Mouse (Mus musculus): ENCODE results near the gene Trim67. TPM values are rescaled to one million over a fixed set of nuclear protein-coding genes. Genes with fewer than 3 reads are reported as not detected.

The Trim67 gene
- polyA plus RNA-seq, 1 experiment from 2014 or later = 7.3 TPM

- DNase-seq (ENCODE audit: low spot score) (no peak), ATAC-seq (ENCODE audit: low FRiP score) (no peak)
- no peak overlapping the region for H3K9ac ChIP-seq (ENCODE audit: low read depth, low read length)
- no peak overlapping the region for H3K4me3 ChIP-seq (ENCODE audit: low read depth, low read length)
- 0 out of 2 replicates have a peak, but pooled peaks cover 2% of the 10 kb centered on the region for H3K4me1 ChIP-seq (replicated peaks; ENCODE audit: control insufficient read depth, insufficient read depth, low read length)
- 93% methylated on average over 13 of the region's 13 CpGs for WGBS
- no peaks in the 10 kb centered on the region for H3K27me3 ChIP-seq (ENCODE audit: control insufficient read depth, insufficient read depth, low read length)
- no peaks in the 10 kb centered on the region for H3K36me3 ChIP-seq (ENCODE audit: control insufficient read depth, insufficient read depth, low read length)
- no peaks in the 10 kb centered on the region for H3K9me3 ChIP-seq (ENCODE audit: control insufficient read depth, low read length)
- H3K4me2 ChIP-seq (replicated peaks; ENCODE audit: low read depth, low read length) = no peak overlapping the region
- no peak overlapping the region for H3K27ac ChIP-seq (ENCODE audit: low read depth, low read length)
Measured at GRCm38 (mm10) chr8:124784613-124785012, 8.3 kb upstream of the Trim67 start.

DNA sequence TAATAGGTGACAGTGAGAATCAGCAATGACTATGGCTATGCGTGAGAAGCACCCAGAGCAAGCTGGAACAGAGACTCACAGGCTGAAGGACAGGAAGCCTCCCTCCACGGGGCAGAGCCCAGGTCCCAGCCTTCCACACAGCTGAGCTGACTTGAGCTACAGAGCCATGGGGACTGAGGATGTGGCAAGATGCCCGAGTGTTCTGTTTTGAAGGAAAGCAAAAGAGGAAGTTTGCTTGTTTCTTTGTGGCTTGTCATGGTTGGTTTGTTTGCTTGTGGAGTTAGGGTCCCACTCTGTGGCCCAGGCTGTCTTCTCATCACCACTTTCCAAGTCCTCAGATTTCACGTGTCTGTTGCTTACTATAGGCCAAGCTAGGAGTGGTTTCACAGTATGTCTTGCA is 2.2 kb upstream of the Trim67 start:
- Histone ChIP-seq H3K36me3 (ENCODE audit: control insufficient read depth, insufficient read depth, low read length) (no peaks in the 10 kb centered on the region), H3K4me2 (replicated peaks; ENCODE audit: low read depth, low read length) (no peak overlapping the region), H3K4me3 (ENCODE audit: low read depth, low read length) (no peak overlapping the region), H3K27ac (ENCODE audit: low read depth, low read length) (no peak overlapping the region), H3K4me1 (replicated peaks; ENCODE audit: control insufficient read depth, insufficient read depth, low read length) (peaks cover 9% of the 10 kb centered on the region), H3K9me3 (ENCODE audit: control insufficient read depth, low read length) (no peaks in the 10 kb centered on the region), H3K27me3 (ENCODE audit: control insufficient read depth, insufficient read depth, low read length) (peaks cover 27% of the 10 kb centered on the region), H3K9ac (ENCODE audit: low read depth, low read length) (no peak overlapping the region)
- DNase-seq (ENCODE audit: low spot score) = no peak
- 79% methylated on average over 4 of the region's 4 CpGs for WGBS
- no peak for ATAC-seq (ENCODE audit: low FRiP score)

DNA sequence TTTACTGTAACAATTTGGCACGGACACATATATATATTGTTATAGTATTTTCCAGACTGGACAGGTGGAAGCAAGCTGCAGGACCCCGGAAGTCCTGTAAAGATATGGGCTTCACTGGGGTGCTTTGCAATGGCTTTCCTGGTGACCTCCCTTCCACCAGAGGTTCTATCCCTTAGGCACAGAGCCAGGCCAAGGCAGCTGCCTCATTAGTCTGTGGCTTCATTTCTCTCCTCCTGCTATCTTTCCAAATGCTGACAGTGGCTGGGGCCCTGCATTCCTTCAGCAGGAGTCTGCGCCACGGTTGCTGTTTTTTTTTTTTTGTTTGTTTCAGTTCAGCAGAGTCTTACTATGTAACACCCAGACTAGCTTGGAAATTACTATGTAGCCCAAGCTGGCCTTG is 1.1 kb upstream of the Trim67 start:
- Histone ChIP-seq H3K36me3 (ENCODE audit: control insufficient read depth, insufficient read depth, low read length) (no peaks in the 10 kb centered on the region), H3K27me3 (ENCODE audit: control insufficient read depth, insufficient read depth, low read length) (peaks cover 37% of the 10 kb centered on the region), H3K27ac (ENCODE audit: low read depth, low read length) (peak overlapping the region; percentile 92), H3K4me2 (replicated peaks; ENCODE audit: low read depth, low read length) (peak overlapping the region; percentile 99), H3K4me3 (ENCODE audit: low read depth, low read length) (peak overlapping the region; percentile 64), H3K9ac (ENCODE audit: low read depth, low read length) (peak overlapping the region; percentile 55), H3K9me3 (ENCODE audit: control insufficient read depth, low read length) (no peaks in the 10 kb centered on the region), H3K4me1 (replicated peaks; ENCODE audit: control insufficient read depth, insufficient read depth, low read length) (peaks cover 9% of the 10 kb centered on the region)
- ATAC-seq (ENCODE audit: low FRiP score) (no peak), DNase-seq (ENCODE audit: low spot score) (no peak)
- 51% methylated on average over 4 of the region's 4 CpGs for WGBS

DNA sequence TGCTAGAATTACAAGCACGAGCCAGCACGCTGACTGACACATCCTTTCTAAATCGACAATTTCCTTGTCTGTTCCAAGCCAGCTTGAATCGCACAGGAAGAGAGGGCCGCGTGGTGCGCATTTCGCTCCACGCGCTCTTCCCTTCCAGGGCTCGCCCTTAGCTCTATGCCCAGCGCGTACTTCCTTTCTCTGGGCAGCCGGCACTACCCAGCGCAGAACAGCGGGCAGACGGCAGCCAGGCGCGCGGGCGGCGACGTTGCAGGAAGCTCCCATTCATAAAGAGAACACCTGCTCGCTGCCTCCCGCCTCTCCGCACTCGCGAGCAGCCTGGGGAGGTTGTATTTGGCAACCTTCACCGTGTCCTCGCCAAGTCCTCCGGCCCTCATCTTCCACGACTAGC is 706 bp upstream of the Trim67 start:
- Histone ChIP-seq H3K9ac (ENCODE audit: low read depth, low read length) (peak overlapping the region; percentile 55), H3K4me1 (replicated peaks; ENCODE audit: control insufficient read depth, insufficient read depth, low read length) (peaks cover 9% of the 10 kb centered on the region), H3K36me3 (ENCODE audit: control insufficient read depth, insufficient read depth, low read length) (no peaks in the 10 kb centered on the region), H3K4me3 (ENCODE audit: low read depth, low read length) (peak overlapping the region; percentile 64), H3K27ac (ENCODE audit: low read depth, low read length) (peak overlapping the region; percentile 92), H3K9me3 (ENCODE audit: control insufficient read depth, low read length) (no peaks in the 10 kb centered on the region), H3K4me2 (replicated peaks; ENCODE audit: low read depth, low read length) (peak overlapping the region; percentile 99), H3K27me3 (ENCODE audit: control insufficient read depth, insufficient read depth, low read length) (peaks cover 37% of the 10 kb centered on the region)
- ATAC-seq (ENCODE audit: low FRiP score) (peak; percentile 18; the same call in 1 of the 2 replicates), DNase-seq (ENCODE audit: low spot score) (peak; percentile 63)
- under 1% methylated on average over 32 of the region's 32 CpGs for whole genome bisulfite sequencing

GRCm38 (mm10) chr8:124793172-124793651 is 320 bp downstream of the Trim67 start:
- H3K9ac ChIP-seq (ENCODE audit: low read depth, low read length) = peak overlapping the region; percentile 68
- H3K27ac ChIP-seq (ENCODE audit: low read depth, low read length) = peak overlapping the region; percentile 92
- H3K27me3 ChIP-seq (ENCODE audit: control insufficient read depth, insufficient read depth, low read length) = peaks cover 37% of the 10 kb centered on the region
- no peaks in the 10 kb centered on the region for H3K36me3 ChIP-seq (ENCODE audit: control insufficient read depth, insufficient read depth, low read length)
- no peaks in the 10 kb centered on the region for H3K9me3 ChIP-seq (ENCODE audit: control insufficient read depth, low read length)
- peak overlapping the region; percentile 99 for H3K4me2 ChIP-seq (replicated peaks; ENCODE audit: low read depth, low read length)
- ATAC-seq (ENCODE audit: low FRiP score) = peak; percentile 83
- peak; percentile 92 for DNase-seq (ENCODE audit: low spot score)
- peak overlapping the region; percentile 64 for H3K4me3 ChIP-seq (ENCODE audit: low read depth, low read length)
- 4% methylated on average over 31 of the region's 51 CpGs for WGBS
- peaks cover 9% of the 10 kb centered on the region for H3K4me1 ChIP-seq (replicated peaks; ENCODE audit: control insufficient read depth, insufficient read depth, low read length)

GRCm38 (mm10) chr8:124793661-124794485 is 981 bp downstream of the Trim67 start:
- DNase-seq (ENCODE audit: low spot score) (no peak), ATAC-seq (ENCODE audit: low FRiP score) (peak; percentile 23)
- no peaks in the 10 kb centered on the region for H3K36me3 ChIP-seq (ENCODE audit: control insufficient read depth, insufficient read depth, low read length)
- H3K27me3 ChIP-seq (ENCODE audit: control insufficient read depth, insufficient read depth, low read length) = peaks cover 37% of the 10 kb centered on the region
- peak overlapping the region; percentile 92 for H3K27ac ChIP-seq (ENCODE audit: low read depth, low read length)
- H3K9me3 ChIP-seq (ENCODE audit: control insufficient read depth, low read length) = no peaks in the 10 kb centered on the region
- H3K4me1 ChIP-seq (replicated peaks; ENCODE audit: control insufficient read depth, insufficient read depth, low read length) = peaks cover 9% of the 10 kb centered on the region
- H3K4me2 ChIP-seq (replicated peaks; ENCODE audit: low read depth, low read length) = peak overlapping the region; percentile 99
- under 1% methylated on average over 79 of the region's 81 CpGs for WGBS
- peak overlapping the region; percentile 64 for H3K4me3 ChIP-seq (ENCODE audit: low read depth, low read length)
- H3K9ac ChIP-seq (ENCODE audit: low read depth, low read length) = peak overlapping the region; percentile 68

- DNase-seq (ENCODE audit: low spot score) (peak; percentile 82), ATAC-seq (ENCODE audit: low FRiP score) (peak; percentile 28)
- WGBS = under 1% methylated on average over 25 of the region's 25 CpGs
- Histone ChIP-seq H3K9me3 (ENCODE audit: control insufficient read depth, low read length) (no peaks in the 10 kb centered on the region), H3K9ac (ENCODE audit: low read depth, low read length) (peak overlapping the region; percentile 68), H3K27ac (ENCODE audit: low read depth, low read length) (peak overlapping the region; percentile 92), H3K36me3 (ENCODE audit: control insufficient read depth, insufficient read depth, low read length) (no peaks in the 10 kb centered on the region), H3K27me3 (ENCODE audit: control insufficient read depth, insufficient read depth, low read length) (peaks cover 37% of the 10 kb centered on the region), H3K4me1 (replicated peaks; ENCODE audit: control insufficient read depth, insufficient read depth, low read length) (peaks cover 9% of the 10 kb centered on the region), H3K4me2 (replicated peaks; ENCODE audit: low read depth, low read length) (peak overlapping the region; percentile 99), H3K4me3 (ENCODE audit: low read depth, low read length) (peak overlapping the region; percentile 64)
Measured at GRCm38 (mm10) chr8:124794486-124794780, 1.5 kb downstream of the Trim67 start.

DNA sequence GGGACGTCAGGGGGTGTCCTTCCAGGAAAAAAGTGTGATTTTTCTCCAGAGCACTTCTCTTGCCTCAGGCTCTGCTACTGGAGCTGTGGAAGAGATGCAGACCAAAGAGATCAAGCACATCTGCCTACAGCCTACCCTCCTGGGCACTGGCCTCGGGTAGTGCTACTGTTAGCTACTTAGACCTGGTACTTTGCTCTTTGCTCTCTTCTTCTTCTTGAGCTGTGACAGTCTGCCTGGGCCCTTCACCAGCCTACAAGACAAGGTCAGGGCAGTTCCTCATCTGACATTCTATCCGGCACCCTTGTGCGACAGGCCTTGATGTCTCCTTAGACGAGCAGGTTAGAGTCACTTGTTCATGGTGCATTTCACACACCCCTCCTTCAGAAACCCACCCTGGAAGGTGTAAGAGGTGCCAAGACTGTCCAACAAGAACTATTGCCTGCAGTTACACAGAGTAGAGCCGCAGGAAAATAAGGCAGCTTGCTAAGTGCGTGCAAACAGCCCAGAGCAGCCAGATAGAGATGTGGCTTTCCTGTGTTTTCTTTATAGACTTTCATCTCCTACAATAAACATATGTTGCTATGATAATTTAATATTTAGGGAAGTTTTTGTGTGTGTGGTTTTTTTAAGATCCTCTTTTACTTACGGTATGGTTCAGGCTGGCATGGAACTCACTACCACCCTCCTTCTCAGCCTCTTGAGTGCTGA is 3.0 kb downstream of the Trim67 start:
- Histone ChIP-seq H3K9me3 (ENCODE audit: control insufficient read depth, low read length) (no peaks in the 10 kb centered on the region), H3K9ac (ENCODE audit: low read depth, low read length) (no peak overlapping the region), H3K4me3 (ENCODE audit: low read depth, low read length) (peak overlapping the region; percentile 64), H3K27me3 (ENCODE audit: control insufficient read depth, insufficient read depth, low read length) (peaks cover 33% of the 10 kb centered on the region), H3K36me3 (ENCODE audit: control insufficient read depth, insufficient read depth, low read length) (no peaks in the 10 kb centered on the region), H3K4me1 (replicated peaks; ENCODE audit: control insufficient read depth, insufficient read depth, low read length) (peaks cover 9% of the 10 kb centered on the region), H3K27ac (ENCODE audit: low read depth, low read length) (no peak overlapping the region), H3K4me2 (replicated peaks; ENCODE audit: low read depth, low read length) (peak overlapping the region; percentile 99)
- no peak for ATAC-seq (ENCODE audit: low FRiP score)
- WGBS = 77% methylated on average over 8 of the region's 8 CpGs
- no peak for DNase-seq (ENCODE audit: low spot score)
